ENCODE assay signal across 20 mouse cellular contexts in the genomic region with DNA sequence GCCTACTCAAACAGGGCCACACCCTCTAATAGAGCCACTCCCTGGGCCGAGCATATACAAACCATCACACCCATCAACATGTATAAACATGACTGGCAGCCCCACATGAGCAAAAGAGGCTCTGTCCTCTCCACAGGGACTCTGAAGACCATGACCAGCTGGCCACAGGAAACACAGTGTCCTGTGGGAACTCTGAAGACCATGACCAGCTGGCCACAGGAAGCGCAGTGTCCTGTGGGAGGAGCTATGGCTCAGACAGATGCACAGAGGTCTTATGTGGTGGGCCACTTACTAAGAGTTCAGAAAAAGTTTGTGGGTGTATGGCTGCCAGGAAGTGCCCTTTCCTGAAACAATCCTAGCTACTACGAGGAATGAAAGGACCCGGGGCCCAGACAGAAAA.
DNase-seq lines count a peak whose midpoint lies in the region; ATAC-seq and TF ChIP-seq lines count a peak whose summit lies in the region.
"Had no signal": no experiment of that assay in that cellular context is flagged by ENCODE, and none has a peak within 500 bp of the region (broad histone marks: within the 10 kb centered on the region; RNA-seq: fewer than 3 reads in every experiment).

No protein-coding gene starts in this region.

- H3K4me2 ChIP-seq in heart, embryonic 15.5 days, result no peak overlapping the region
- H3K4me2 ChIP-seq in hindbrain, postnatal 0 days (ENCODE audit: low read depth, low read length), result no peak overlapping the region
- H3K4me2 ChIP-seq in lung, embryonic 16.5 days (ENCODE audit: low read depth, low read length), result no peak overlapping the region
- H3K4me2 ChIP-seq: embryonic facial prominence, embryonic 12.5 days; forebrain, embryonic 15.5 days; heart, embryonic 12.5 days had no signal

- no peak overlapping the region for H3K9ac ChIP-seq in heart, embryonic 15.5 days
- no peak overlapping the region for H3K9ac ChIP-seq in hindbrain, postnatal 0 days (replicated peaks; ENCODE audit: low read length)
- no peak overlapping the region for H3K9ac ChIP-seq in lung, embryonic 16.5 days (ENCODE audit: low read length)
- H3K9ac ChIP-seq: embryonic facial prominence, embryonic 12.5 days; forebrain, embryonic 15.5 days; heart, embryonic 12.5 days had no signal

- no peak for TF ChIP-seq POLR2A in lung, adult 2 months (IDR thresholded peaks at IDR 0.05; ENCODE audit: borderline replicate concordance, extremely low read depth, low read depth, low read length)

- H3K27me3 ChIP-seq in heart, embryonic 15.5 days, result no peaks in the 10 kb centered on the region
- H3K27me3 ChIP-seq in hindbrain, postnatal 0 days (ENCODE audit: insufficient read depth, low read length), result no peaks in the 10 kb centered on the region
- H3K27me3 ChIP-seq in hindbrain, embryonic 10.5 days (ENCODE audit: insufficient read depth, poor library complexity, severe bottlenecking), result no peaks in the 10 kb centered on the region
- no peaks in the 10 kb centered on the region for H3K27me3 ChIP-seq in lung, embryonic 16.5 days (ENCODE audit: control insufficient read depth, insufficient read depth, low read depth, low read length)
- H3K27me3 ChIP-seq: CH12.LX; embryonic facial prominence, embryonic 12.5 days; forebrain, embryonic 15.5 days; heart, embryonic 12.5 days; Patski had no signal

- 74% methylated on average over 4 of the region's 4 CpGs for WGBS in heart, embryonic 15.5 days
- WGBS in hindbrain, postnatal 0 days, result 82% methylated on average over 4 of the region's 4 CpGs
- WGBS in hindbrain, embryonic 10.5 days, result 86% methylated on average over 4 of the region's 4 CpGs
- WGBS in lung, embryonic 16.5 days, result 70% methylated on average over 4 of the region's 4 CpGs
- WGBS in lung, adult 2 months, result 52% methylated on average over 4 of the region's 4 CpGs

- H3K27ac ChIP-seq in heart, embryonic 15.5 days, result no peak overlapping the region
- no peak overlapping the region for H3K27ac ChIP-seq in hindbrain, postnatal 0 days
- no peak overlapping the region for H3K27ac ChIP-seq in hindbrain, embryonic 10.5 days
- no peak overlapping the region for H3K27ac ChIP-seq in lung, embryonic 16.5 days (ENCODE audit: low read length)
- H3K27ac ChIP-seq: embryonic facial prominence, embryonic 12.5 days; forebrain, embryonic 15.5 days had no signal

- intact Hi-C loops in heart, postnatal 10 days (cut with DNase I), result no loop called here

- TF ChIP-seq CTCF in hindbrain, postnatal 0 days (IDR thresholded peaks at IDR 0.05; ENCODE audit: low read depth), result no peak
- no peak for TF ChIP-seq CTCF in lung, adult 2 months (IDR thresholded peaks at IDR 0.05; ENCODE audit: insufficient read depth, low read length)

- H3K4me1 ChIP-seq in heart, embryonic 15.5 days (replicated peaks), result peaks cover 19% of the 10 kb centered on the region
- H3K4me1 ChIP-seq in hindbrain, postnatal 0 days (ENCODE audit: insufficient read depth, low read length), result no peaks in the 10 kb centered on the region
- peaks cover 20% of the 10 kb centered on the region for H3K4me1 ChIP-seq in hindbrain, embryonic 10.5 days (replicated peaks)
- peaks cover 5% of the 10 kb centered on the region; the same call in 1 of the 2 replicates for H3K4me1 ChIP-seq in lung, embryonic 16.5 days (replicated peaks; ENCODE audit: control insufficient read depth, insufficient read depth, low read length)
- H3K4me1 ChIP-seq in lung, adult 2 months (ENCODE audit: control insufficient read depth, insufficient read depth, low read length), result peaks cover 6% of the 10 kb centered on the region

- no peaks in the 10 kb centered on the region for H3K9me3 ChIP-seq in heart, embryonic 15.5 days (replicated peaks)
- no peaks in the 10 kb centered on the region for H3K9me3 ChIP-seq in hindbrain, postnatal 0 days (ENCODE audit: low read length)
- H3K9me3 ChIP-seq in hindbrain, embryonic 10.5 days, result no peaks in the 10 kb centered on the region
- no peaks in the 10 kb centered on the region for H3K9me3 ChIP-seq in lung, embryonic 16.5 days (ENCODE audit: control insufficient read depth, low read length)
- H3K9me3 ChIP-seq: embryonic facial prominence, embryonic 12.5 days; forebrain, embryonic 15.5 days; heart, embryonic 12.5 days had no signal

- 0 out of 2 replicates have a peak, but pooled peaks have one; percentile 25 for ATAC-seq in heart, embryonic 15.5 days (replicated peaks; ENCODE audit: insufficient number of reproducible peaks, insufficient read depth, low FRiP score, low read depth)
- 0 out of 2 replicates have a peak, but pooled peaks have one; percentile 15 for ATAC-seq in hindbrain, postnatal 0 days
- peak; percentile 51; the same call in 1 of the 2 replicates for ATAC-seq in lung, embryonic 16.5 days (ENCODE audit: low read depth)
- ATAC-seq: activated CD4-positive, CD25-positive, alpha-beta regulatory T cell, adult 4 months; forebrain, embryonic 15.5 days; Patski had no signal

- no peaks in the 10 kb centered on the region for H3K36me3 ChIP-seq in heart, embryonic 15.5 days
- no peaks in the 10 kb centered on the region for H3K36me3 ChIP-seq in hindbrain, postnatal 0 days (ENCODE audit: insufficient read depth, low read length)
- no peaks in the 10 kb centered on the region for H3K36me3 ChIP-seq in hindbrain, embryonic 10.5 days
- no peaks in the 10 kb centered on the region for H3K36me3 ChIP-seq in lung, embryonic 16.5 days (ENCODE audit: control insufficient read depth, insufficient read depth, low read length)
- H3K36me3 ChIP-seq: embryonic facial prominence, embryonic 12.5 days; heart, embryonic 12.5 days had no signal

- no peak for DNase-seq in heart, postnatal 10 days
- DNase-seq in hindbrain, postnatal 0 days (ENCODE audit: low spot score), result no peak
- no peak for DNase-seq in hindbrain, embryonic 10.5 days (ENCODE audit: low spot score)
- no peak for DNase-seq in lung, adult 2 months
- peak; percentile 84 for DNase-seq in 416B (ENCODE audit: low read depth)
- DNase-seq in layer of hippocampus, postnatal 14 days (ENCODE audit: low spot score in 2 of 2), result no peak
- DNase-seq: adrenal gland, postnatal 14 days; cerebellum, adult 11-12 months; cerebellum, adult 9-10 months; cerebellum, postnatal 25 days; gastrocnemius, postnatal 36 days; heart, postnatal 14 days had no signal

- H3K4me3 ChIP-seq in heart, embryonic 15.5 days, result no peak overlapping the region
- no peak overlapping the region for H3K4me3 ChIP-seq in hindbrain, postnatal 0 days (ENCODE audit: low read length)
- no peak overlapping the region for H3K4me3 ChIP-seq in hindbrain, embryonic 10.5 days
- no peak overlapping the region for H3K4me3 ChIP-seq in lung, embryonic 16.5 days (ENCODE audit: low read length)
- H3K4me3 ChIP-seq in lung, adult 2 months (replicated peaks; ENCODE audit: extremely low read depth, low read depth, low read length), result no peak overlapping the region
- H3K4me3 ChIP-seq: embryonic facial prominence, embryonic 12.5 days; forebrain, embryonic 15.5 days; heart, embryonic 12.5 days had no signal
